Mouse (Mus musculus) testis, adult 2 months (tissue): ENCODE results near the gene Mob3b.

ENCODE experiments used
- CTCF ChIP-seq: fragments of 200-500 bp; IDR thresholded peaks from 2 replicates; pipeline ENCODE4 v1.5.1; 2012; ENCODE audit warnings: low read depth, mild to moderate bottlenecking, inconsistent platforms, low read length, moderate library complexity; ENCODE audit not compliant: control insufficient read depth, insufficient read depth, insufficient replicate concordance
- POLR2A ChIP-seq: fragments of 200-500 bp; IDR thresholded peaks from 2 replicates; pipeline ENCODE4 v1.6.1; 2012; ENCODE audit warnings: low read depth, mild to moderate bottlenecking, inconsistent platforms, low read length, moderate library complexity; ENCODE audit not compliant: control insufficient read depth

DNA sequence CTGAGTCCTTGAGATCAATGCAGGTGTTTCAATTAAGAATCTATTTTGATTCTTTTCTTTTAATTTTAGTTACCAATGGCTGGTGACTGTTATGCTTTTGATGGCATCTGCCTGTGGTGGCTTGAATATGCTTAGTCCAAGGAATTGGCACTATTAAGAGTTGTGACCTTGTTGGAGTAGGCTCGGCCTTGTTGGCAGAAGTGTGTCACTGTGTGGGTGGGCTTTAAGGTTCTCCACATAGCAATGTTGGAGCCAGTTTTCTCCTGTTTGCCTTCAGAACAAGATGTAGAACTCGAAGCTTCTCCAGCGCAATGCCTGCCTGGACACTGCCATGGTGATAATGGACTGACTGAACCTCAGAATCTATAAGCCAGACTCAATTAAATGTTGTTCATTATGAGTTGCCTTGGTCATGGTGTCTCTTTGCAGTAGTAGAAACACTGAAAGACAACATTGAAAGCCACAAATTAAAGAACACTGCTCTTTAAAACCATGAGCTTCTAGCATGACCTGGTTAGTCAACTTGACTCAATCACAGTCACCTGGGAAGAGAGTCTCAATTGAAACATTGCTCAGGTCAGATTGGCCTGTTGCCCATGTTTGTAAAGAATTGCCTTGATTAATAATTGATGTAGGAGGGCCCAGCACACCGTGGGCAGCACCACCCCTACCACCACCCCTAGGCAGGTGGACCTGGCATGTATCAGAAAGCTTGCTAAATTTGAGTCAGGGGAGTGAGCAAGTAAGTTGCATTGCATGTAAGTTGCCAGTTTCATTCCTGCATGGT is 180.2 kb downstream of the Mob3b start:
- TF ChIP-seq CTCF = no peak
- TF ChIP-seq POLR2A = no peak
